Mouse (Mus musculus): ENCODE measurements around the gene Pth1r.

DNA sequence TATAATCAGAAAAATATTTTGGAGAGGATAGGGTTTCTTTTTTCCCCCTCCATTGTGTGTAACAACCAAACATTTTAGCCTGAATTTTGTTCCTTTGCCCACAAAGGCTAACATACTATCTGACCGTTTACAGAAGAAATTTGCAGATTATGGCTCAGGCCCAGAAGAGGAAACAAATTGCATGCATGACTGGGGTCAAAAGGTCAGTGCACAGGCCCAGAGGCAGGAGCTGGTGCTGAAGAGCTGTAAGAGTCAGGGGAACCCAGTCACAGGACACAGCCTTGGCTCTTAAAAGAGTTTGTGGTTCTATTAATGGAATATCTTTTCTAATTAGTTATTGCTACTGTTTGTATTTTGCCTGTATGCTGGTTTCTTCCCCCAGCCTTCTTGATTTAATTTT, 36.7 kb upstream of the Pth1r start:
- TF ChIP-seq CTCF (IDR thresholded peaks at IDR 0.05 in 2 of 3, conservative IDR thresholded peaks at IDR 0.05 in 1 of 3; ENCODE audit: control insufficient read depth in 1 of 3, insufficient read depth in 1 of 3, low read depth in 2 of 3, low read length in 3 of 3, poor library complexity in 1 of 3, severe bottlenecking in 1 of 3) (no peak), USF1 (IDR thresholded peaks at IDR 0.05; ENCODE audit: low read depth, low read length) (no peak), POLR2A (IDR thresholded peaks at IDR 0.05; ENCODE audit: control insufficient read depth in 1 of 2, insufficient read depth in 1 of 2, low read depth in 1 of 2, low read length in 2 of 2, poor library complexity in 1 of 2) (no peak), ZKSCAN1 (IDR thresholded peaks at IDR 0.05; ENCODE audit: low read depth, low read length) (no peak)
